Mouse (Mus musculus): ENCODE data around the gene Dnttip1. TPM values are rescaled to one million over a fixed set of nuclear protein-coding genes. Genes with fewer than 3 reads are reported as not detected.

The Dnttip1 gene
- total and polyA plus RNA-seq, 3 experiments = 14.0 to 29.7 (median 17.6) TPM

GRCm38 (mm10) chr2:164761502-164761901 lies 15.7 kb downstream of the Dnttip1 start:
- in situ Hi-C loops (cut with MboI; ENCODE audit: low pct_ligation_motif_present, low pct_unique_long_range_greater_than_20kb, low sequenced_read_pairs) (no loop called here), dilution Hi-C loops (cut with MboI; ENCODE audit: extremely low pct_ligation_motif_present, extremely low pct_unique_long_range_greater_than_20kb, low sequenced_read_pairs) (no loop called here)
- no peak overlapping the region for H3K9ac ChIP-seq (ENCODE audit: insufficient read depth, low read depth)
- no peak overlapping the region for H3K4me3 ChIP-seq (replicated peaks in 1 of 3; ENCODE audit: low read depth in 2 of 3, low read length in 2 of 3, poor library complexity in 1 of 3)
- H3K27ac ChIP-seq (ENCODE audit: insufficient read depth, low read depth) = no peak overlapping the region
- no peaks in the 10 kb centered on the region for H3K27me3 ChIP-seq (replicated peaks)
- H3K4me1 ChIP-seq (ENCODE audit: control insufficient read depth in 1 of 2, insufficient read depth in 2 of 2) = peaks cover 0 to 18% of the 10 kb centered on the region in 2 experiments; a peak in 3 of 4 replicates
- TF ChIP-seq EP300 (IDR thresholded peaks at IDR 0.05; ENCODE audit: low read length) = no peak
- no peak for TF ChIP-seq MAFK (IDR thresholded peaks at IDR 0.05; ENCODE audit: insufficient replicate concordance, low read length)
- no peak for TF ChIP-seq CTCF (conservative IDR thresholded peaks at IDR 0.05 in 1 of 2, IDR thresholded peaks at IDR 0.05 in 1 of 2; ENCODE audit: low read depth in 2 of 2, low read length in 2 of 2)
- no peak for TF ChIP-seq ETS1 (conservative IDR thresholded peaks at IDR 0.05; ENCODE audit: low read depth, low read length)
- no peak for TF ChIP-seq GABPA (IDR thresholded peaks at IDR 0.05; ENCODE audit: insufficient replicate concordance, low read depth, low read length)
- TF ChIP-seq ZKSCAN1 (IDR thresholded peaks at IDR 0.05; ENCODE audit: borderline replicate concordance, low read depth, low read length) = no peak
- TF ChIP-seq TBP (conservative IDR thresholded peaks at IDR 0.05; ENCODE audit: low read depth, low read length) = no peak
- no peak for TF ChIP-seq JUN (IDR thresholded peaks at IDR 0.05; ENCODE audit: insufficient read depth, low read depth, low read length)
- no peak for TF ChIP-seq ZMIZ1 (IDR thresholded peaks at IDR 0.05; ENCODE audit: low read depth, low read length)
- no peak for TF ChIP-seq JUND (conservative IDR thresholded peaks at IDR 0.05; ENCODE audit: low read depth, low read length)
- TF ChIP-seq NELFE (IDR thresholded peaks at IDR 0.05; ENCODE audit: low read depth, low read length) = no peak
- no peak for TF ChIP-seq MYC (IDR thresholded peaks at IDR 0.05; ENCODE audit: low read depth, low read length)
- TF ChIP-seq NRF1 (IDR thresholded peaks at IDR 0.05; ENCODE audit: low read depth, low read length) = no peak
- no peak for TF ChIP-seq MAZ (IDR thresholded peaks at IDR 0.05; ENCODE audit: low read depth, low read length)
- TF ChIP-seq UBTF (IDR thresholded peaks at IDR 0.05; ENCODE audit: low read depth, low read length) = no peak
- no peak for TF ChIP-seq CHD2 (IDR thresholded peaks at IDR 0.05; ENCODE audit: low read length)
- TF ChIP-seq PAX5 (IDR thresholded peaks at IDR 0.05; ENCODE audit: low read length) = no peak
- peaks cover 79 to 94% of the 10 kb centered on the region in 2 experiments for H3K36me3 ChIP-seq (replicated peaks in 1 of 2; ENCODE audit: control insufficient read depth in 1 of 2, insufficient read depth in 1 of 2, low read length in 1 of 2)
- H3K9me3 ChIP-seq (replicated peaks; ENCODE audit: low read length) = no peaks in the 10 kb centered on the region
- no peaks in the 10 kb centered on the region for H3K79me2 ChIP-seq (replicated peaks; ENCODE audit: control insufficient read depth, extremely low read depth, insufficient read depth, poor library complexity, severe bottlenecking)
- H3K4me2 ChIP-seq (ENCODE audit: insufficient read depth, low read depth, poor library complexity, severe bottlenecking) = no peak overlapping the region
- no peak for DNase-seq (ENCODE audit: extremely low read depth)

GRCm38 (mm10) chr2:164761971-164762370 lies 16.2 kb downstream of the Dnttip1 start:
- DNase-seq (ENCODE audit: extremely low read depth) = no peak
- dilution Hi-C loops (cut with MboI; ENCODE audit: extremely low pct_ligation_motif_present, extremely low pct_unique_long_range_greater_than_20kb, low sequenced_read_pairs) (no loop called here), in situ Hi-C loops (cut with MboI; ENCODE audit: low pct_ligation_motif_present, low pct_unique_long_range_greater_than_20kb, low sequenced_read_pairs) (no loop called here)
- H3K27me3 ChIP-seq (replicated peaks) = no peaks in the 10 kb centered on the region
- H3K36me3 ChIP-seq (replicated peaks in 1 of 2; ENCODE audit: control insufficient read depth in 1 of 2, insufficient read depth in 1 of 2, low read length in 1 of 2) = peaks cover 76 to 92% of the 10 kb centered on the region in 2 experiments
- no peaks in the 10 kb centered on the region for H3K9me3 ChIP-seq (replicated peaks; ENCODE audit: low read length)
- H3K4me1 ChIP-seq (ENCODE audit: control insufficient read depth in 1 of 2, insufficient read depth in 2 of 2) = peaks cover 0 to 18% of the 10 kb centered on the region in 2 experiments; a peak in 3 of 4 replicates
- H3K4me2 ChIP-seq (ENCODE audit: insufficient read depth, low read depth, poor library complexity, severe bottlenecking) = no peak overlapping the region
- TF ChIP-seq PAX5 (IDR thresholded peaks at IDR 0.05; ENCODE audit: low read length) = no peak
- no peak for TF ChIP-seq CTCF (conservative IDR thresholded peaks at IDR 0.05 in 1 of 2, IDR thresholded peaks at IDR 0.05 in 1 of 2; ENCODE audit: low read depth in 2 of 2, low read length in 2 of 2)
- TF ChIP-seq ZNF384 (IDR thresholded peaks at IDR 0.05; ENCODE audit: low read depth, low read length) = no peak
- no peak for TF ChIP-seq UBTF (IDR thresholded peaks at IDR 0.05; ENCODE audit: low read depth, low read length)
- TF ChIP-seq CHD1 (IDR thresholded peaks at IDR 0.05; ENCODE audit: low read depth, low read length) = no peak
- no peak for TF ChIP-seq MYC (IDR thresholded peaks at IDR 0.05; ENCODE audit: low read depth, low read length)
- no peak for TF ChIP-seq USF1 (IDR thresholded peaks at IDR 0.05; ENCODE audit: low read depth, low read length)
- TF ChIP-seq ZC3H11A (IDR thresholded peaks at IDR 0.05; ENCODE audit: low read depth, low read length) = no peak
- no peak overlapping the region for H3K4me3 ChIP-seq (replicated peaks in 1 of 3; ENCODE audit: low read depth in 2 of 3, low read length in 2 of 3, poor library complexity in 1 of 3)
- H3K9ac ChIP-seq (ENCODE audit: insufficient read depth, low read depth) = no peak overlapping the region
- H3K27ac ChIP-seq (ENCODE audit: insufficient read depth, low read depth) = no peak overlapping the region
- no peaks in the 10 kb centered on the region for H3K79me2 ChIP-seq (replicated peaks; ENCODE audit: control insufficient read depth, extremely low read depth, insufficient read depth, poor library complexity, severe bottlenecking)
